21 mouse cellular contexts compared by ENCODE assay signal in genomic region chr11:22693984-22694383, GRCm38 (mm10).
DNase-seq lines count a peak whose midpoint lies in the region; ATAC-seq and TF ChIP-seq lines count a peak whose summit lies in the region.
"Had no signal": no experiment of that assay in that cellular context is flagged by ENCODE, and none has a peak within 500 bp of the region (broad histone marks: within the 10 kb centered on the region; RNA-seq: fewer than 3 reads in every experiment).

No protein-coding gene starts in this region.

- H3K9ac ChIP-seq in kidney, postnatal 0 days (ENCODE audit: low read depth, low read length), result no peak overlapping the region
- no peak overlapping the region for H3K9ac ChIP-seq in lung, postnatal 0 days (replicated peaks; ENCODE audit: low read depth)
- H3K9ac ChIP-seq in stomach, postnatal 0 days (ENCODE audit: low read length), result no peak overlapping the region
- H3K9ac ChIP-seq: embryonic facial prominence, embryonic 12.5 days; hindbrain, embryonic 12.5 days; limb, embryonic 13.5 days had no signal

- ATAC-seq in kidney, postnatal 0 days (replicated peaks; ENCODE audit: low FRiP score, low read depth), result no peak
- ATAC-seq in lung, postnatal 0 days, result no peak
- ATAC-seq in stomach, postnatal 0 days (ENCODE audit: low FRiP score, low TSS enrichment), result no peak

- 0 out of 2 replicates have a peak, but pooled peaks have one; percentile 17 for TF ChIP-seq CTCF in kidney, postnatal 0 days (IDR thresholded peaks at IDR 0.05; ENCODE audit: low read depth)
- peak; percentile 40 for TF ChIP-seq CTCF in lung, postnatal 0 days (IDR thresholded peaks at IDR 0.05)
- TF ChIP-seq CTCF in stomach, postnatal 0 days (IDR thresholded peaks at IDR 0.05; ENCODE audit: low read depth), result peak; percentile 42

- H3K4me3 ChIP-seq in kidney, postnatal 0 days (replicated peaks; ENCODE audit: low read depth, low read length), result no peak overlapping the region
- H3K4me3 ChIP-seq in lung, postnatal 0 days (ENCODE audit: low read depth, low read length), result no peak overlapping the region
- H3K4me3 ChIP-seq in stomach, postnatal 0 days (ENCODE audit: low read depth, low read length), result no peak overlapping the region
- H3K4me3 ChIP-seq: embryonic facial prominence, embryonic 12.5 days; hindbrain, embryonic 12.5 days; limb, embryonic 13.5 days had no signal

- DNase-seq in embryo, embryonic 10 days (ENCODE audit: low spot score), result peak; percentile 3
- no peak for DNase-seq in embryo, embryonic 9.5 days (ENCODE audit: extremely low spot score)
- no peak for DNase-seq in kidney, postnatal 0 days (ENCODE audit: low spot score)
- no peak for DNase-seq in kidney, adult 18-20 months
- DNase-seq in lung, postnatal 0 days (ENCODE audit: low spot score), result no peak
- no peak for DNase-seq in lung, postnatal 4 days
- no peak for DNase-seq in stomach, postnatal 0 days (ENCODE audit: low spot score)
- DNase-seq in adrenal gland, postnatal 10 days, result no peak
- DNase-seq: adrenal gland, postnatal 25 days; cerebellum, adult 11-12 months; cerebellum, postnatal 10 days; gastrocnemius, postnatal 36 days; kidney, adult 8-10 months; kidney, postnatal 25 days; lung, adult 18-20 months; lung, postnatal 36 days; right cerebral cortex, postnatal 4 days had no signal

- no peaks in the 10 kb centered on the region for H3K27me3 ChIP-seq in kidney, postnatal 0 days (ENCODE audit: insufficient read depth, low read length)
- H3K27me3 ChIP-seq in lung, postnatal 0 days (replicated peaks; ENCODE audit: insufficient read depth, low read length), result no peaks in the 10 kb centered on the region
- no peaks in the 10 kb centered on the region for H3K27me3 ChIP-seq in stomach, postnatal 0 days (ENCODE audit: control insufficient read depth, insufficient read depth, low read length)
- H3K27me3 ChIP-seq: embryonic facial prominence, embryonic 12.5 days; hindbrain, embryonic 12.5 days; limb, embryonic 13.5 days had no signal

- H3K4me1 ChIP-seq in kidney, postnatal 0 days (replicated peaks; ENCODE audit: insufficient read depth, low read length), result no peaks in the 10 kb centered on the region
- H3K4me1 ChIP-seq in lung, postnatal 0 days (ENCODE audit: insufficient read depth, low read depth, low read length), result peaks cover 5% of the 10 kb centered on the region; the same call in 1 of the 2 replicates
- H3K4me1 ChIP-seq in stomach, postnatal 0 days (replicated peaks; ENCODE audit: control insufficient read depth, insufficient read depth), result 0 out of 2 replicates have a peak, but pooled peaks cover 2% of the 10 kb centered on the region
- H3K4me1 ChIP-seq: hindbrain, embryonic 12.5 days; limb, embryonic 13.5 days had no signal

- TF ChIP-seq EP300 in lung, postnatal 0 days (IDR thresholded peaks at IDR 0.05), result no peak
- TF ChIP-seq EP300 in stomach, postnatal 0 days (optimal IDR thresholded peaks at IDR 0.05), result no peak

- H3K9me3 ChIP-seq in kidney, postnatal 0 days (replicated peaks; ENCODE audit: low read length), result no peaks in the 10 kb centered on the region
- H3K9me3 ChIP-seq in lung, postnatal 0 days (ENCODE audit: low read length), result no peaks in the 10 kb centered on the region
- H3K9me3 ChIP-seq in stomach, postnatal 0 days (ENCODE audit: control insufficient read depth, low read length), result no peaks in the 10 kb centered on the region
- H3K9me3 ChIP-seq: embryonic facial prominence, embryonic 12.5 days; G1E; hindbrain, embryonic 12.5 days; limb, embryonic 13.5 days had no signal

- H3K4me2 ChIP-seq in kidney, postnatal 0 days (ENCODE audit: low read length), result no peak overlapping the region
- no peak overlapping the region for H3K4me2 ChIP-seq in lung, postnatal 0 days (replicated peaks; ENCODE audit: low read depth, low read length)
- no peak overlapping the region for H3K4me2 ChIP-seq in stomach, postnatal 0 days (replicated peaks; ENCODE audit: low read depth)
- H3K4me2 ChIP-seq: embryonic facial prominence, embryonic 12.5 days; hindbrain, embryonic 12.5 days; limb, embryonic 13.5 days had no signal

- no peaks in the 10 kb centered on the region for H3K36me3 ChIP-seq in kidney, postnatal 0 days (ENCODE audit: insufficient read depth, low read length)
- H3K36me3 ChIP-seq in lung, postnatal 0 days (ENCODE audit: insufficient read depth, low read length), result no peaks in the 10 kb centered on the region
- no peaks in the 10 kb centered on the region for H3K36me3 ChIP-seq in stomach, postnatal 0 days (ENCODE audit: control insufficient read depth, insufficient read depth, low read length)
- H3K36me3 ChIP-seq: embryonic facial prominence, embryonic 12.5 days; G1E; hindbrain, embryonic 12.5 days; limb, embryonic 13.5 days had no signal

- no peak overlapping the region for H3K27ac ChIP-seq in kidney, postnatal 0 days
- H3K27ac ChIP-seq in lung, postnatal 0 days (ENCODE audit: low read length), result no peak overlapping the region
- no peak overlapping the region for H3K27ac ChIP-seq in stomach, postnatal 0 days (replicated peaks)
- H3K27ac ChIP-seq: embryonic facial prominence, embryonic 12.5 days; hindbrain, embryonic 12.5 days; limb, embryonic 13.5 days had no signal

- WGBS in kidney, postnatal 0 days, result 85% methylated on average over 2 of the region's 2 CpGs
- 64% methylated on average over 2 of the region's 2 CpGs for WGBS in lung, postnatal 0 days
- 80% methylated on average over 2 of the region's 2 CpGs for WGBS in stomach, postnatal 0 days
